Mouse (Mus musculus): Measurements from ENCODE around the gene Gsk3a.

Gsk3a gene

DNA sequence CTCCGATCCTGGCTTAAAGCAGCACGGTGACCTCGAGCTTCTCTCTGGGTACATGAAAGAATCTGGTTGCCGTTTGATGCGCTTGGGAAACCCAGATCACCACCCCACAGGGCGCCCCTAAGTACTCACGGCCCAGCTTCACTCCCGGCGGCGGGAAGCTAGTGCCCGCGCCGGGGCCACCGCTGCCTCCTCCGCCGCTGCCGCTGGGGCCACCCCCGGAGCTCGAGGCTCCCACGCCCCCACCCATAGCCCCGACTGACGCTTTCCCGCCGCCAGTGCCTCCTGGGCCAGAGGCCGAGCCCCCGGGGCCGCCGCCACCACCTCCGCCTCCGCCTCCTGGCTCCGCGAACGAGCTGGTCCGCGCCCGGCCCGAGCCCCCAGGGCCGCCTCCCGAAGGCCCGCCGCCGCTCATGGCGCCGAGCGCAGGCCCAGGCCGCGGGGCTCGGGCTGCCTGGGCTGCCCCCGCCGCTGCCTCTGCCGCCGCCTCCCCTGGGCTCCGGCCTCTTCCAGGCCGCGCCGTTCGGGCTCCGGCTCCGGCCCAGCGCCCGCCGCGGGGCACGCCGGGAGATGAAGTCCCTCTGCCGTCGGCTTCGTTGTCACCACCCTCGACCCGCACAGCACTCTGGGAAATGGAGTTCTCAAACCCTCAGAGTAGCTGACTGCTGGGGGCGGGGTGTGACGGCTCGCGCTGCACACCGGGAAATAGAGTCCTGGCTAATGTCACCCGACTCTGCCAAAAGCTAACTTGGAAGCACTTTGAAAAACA, at the start of gene Gsk3a:
Gsk3a (minus strand) TSS at position 603 of the 766 bp plus-strand sequence.
- peak; percentile 98 for DNase-seq (ENCODE audit: low read depth, low spot score)

DNA sequence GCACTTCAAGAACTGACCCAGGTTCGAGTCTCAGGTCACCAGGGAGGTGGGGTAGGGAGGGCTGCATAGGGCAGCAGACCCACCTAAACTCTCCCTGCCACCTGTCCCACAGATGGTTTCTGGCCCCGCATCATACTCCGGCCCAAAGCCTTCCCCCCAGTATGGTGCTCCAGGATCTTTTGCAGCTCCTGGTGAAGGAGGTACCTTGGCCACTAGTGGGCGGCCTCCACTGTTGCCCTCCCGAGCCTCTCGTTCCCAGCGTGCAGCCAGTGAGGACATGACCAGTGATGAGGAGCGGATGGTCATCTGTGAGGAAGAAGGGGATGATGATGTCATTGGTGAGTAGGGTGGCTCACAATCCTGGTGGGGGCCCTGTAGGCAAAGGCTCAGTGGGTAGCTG, 49.3 kb upstream of the Gsk3a start:
- DNase-seq (ENCODE audit: low read depth, low spot score): no peak

DNA sequence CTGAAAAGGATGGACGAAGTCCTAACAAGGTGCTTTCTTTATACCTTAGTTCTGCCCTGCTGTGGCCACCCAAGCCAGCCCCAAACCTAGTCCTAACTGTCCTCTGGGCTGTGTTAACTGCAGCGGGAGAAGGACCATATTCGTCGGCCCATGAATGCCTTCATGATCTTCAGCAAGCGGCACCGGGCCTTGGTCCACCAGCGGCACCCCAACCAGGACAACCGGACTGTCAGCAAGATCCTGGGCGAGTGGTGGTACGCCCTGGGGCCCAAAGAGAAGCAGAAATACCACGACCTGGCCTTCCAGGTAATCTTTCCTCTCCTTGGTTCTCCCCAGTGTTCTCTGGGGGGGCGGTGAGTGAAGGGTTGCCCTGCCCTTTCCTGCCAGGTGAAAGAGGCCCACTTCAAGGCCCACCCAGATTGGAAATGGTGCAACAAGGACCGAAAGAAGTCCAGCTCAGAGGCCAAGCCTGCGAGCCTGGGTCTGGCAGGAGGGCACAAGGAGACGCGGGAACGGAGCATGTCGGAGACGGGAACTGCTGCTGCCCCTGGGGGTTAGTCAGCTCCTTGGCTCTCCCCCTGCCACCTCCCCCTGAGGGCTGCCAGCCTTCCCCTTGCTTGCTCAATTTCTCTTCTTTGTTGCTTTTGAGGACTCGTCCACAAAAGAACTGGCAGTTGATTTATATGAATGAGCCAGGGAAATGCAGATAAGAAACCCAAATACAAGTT, 48.0 kb upstream of the Gsk3a start:
- DNase-seq (ENCODE audit: low read depth, low spot score): no peak

DNA sequence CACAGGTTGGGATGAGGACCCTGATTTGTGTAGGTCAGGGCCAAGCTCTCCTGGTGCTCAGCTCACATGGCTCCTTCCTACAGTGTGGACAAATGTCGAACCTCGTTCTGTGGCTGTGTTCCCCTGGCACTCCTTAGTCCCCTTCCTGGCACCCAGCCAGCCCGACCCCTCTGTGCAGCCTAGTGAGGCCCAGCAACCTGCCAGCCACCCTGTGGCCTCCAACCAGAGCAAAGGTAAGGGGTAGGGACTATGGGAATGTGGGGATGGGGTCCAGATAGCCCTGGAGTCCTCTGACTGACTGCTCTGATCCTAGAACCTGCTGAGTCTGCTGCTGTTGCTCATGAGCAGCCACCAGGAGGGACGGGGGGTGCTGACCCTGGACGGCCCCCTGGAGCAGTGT, 47.1 kb upstream of the Gsk3a start:
- no peak for DNase-seq (ENCODE audit: low read depth, low spot score)

DNA sequence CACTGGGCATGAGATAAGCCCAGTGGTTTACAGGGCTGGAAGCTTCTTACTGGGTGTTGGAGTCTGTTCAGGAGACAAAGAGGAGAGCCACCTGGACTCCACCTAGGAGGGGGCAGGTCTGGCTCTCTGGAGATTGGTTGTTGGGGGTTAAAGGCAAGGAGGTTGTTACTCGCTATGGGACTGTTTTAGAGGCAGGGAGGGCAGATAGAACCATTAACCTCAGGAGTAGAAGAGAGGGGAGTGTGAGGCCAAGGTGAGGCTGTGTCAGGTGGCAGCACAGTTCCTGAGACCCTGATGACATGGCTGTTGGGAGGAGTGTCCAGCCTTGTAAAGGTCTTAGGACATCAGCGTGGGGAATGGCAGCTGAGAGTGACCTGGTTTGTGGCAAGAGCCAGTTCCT, 46.5 kb upstream of the Gsk3a start:
- no peak for DNase-seq (ENCODE audit: low read depth, low spot score)

DNA sequence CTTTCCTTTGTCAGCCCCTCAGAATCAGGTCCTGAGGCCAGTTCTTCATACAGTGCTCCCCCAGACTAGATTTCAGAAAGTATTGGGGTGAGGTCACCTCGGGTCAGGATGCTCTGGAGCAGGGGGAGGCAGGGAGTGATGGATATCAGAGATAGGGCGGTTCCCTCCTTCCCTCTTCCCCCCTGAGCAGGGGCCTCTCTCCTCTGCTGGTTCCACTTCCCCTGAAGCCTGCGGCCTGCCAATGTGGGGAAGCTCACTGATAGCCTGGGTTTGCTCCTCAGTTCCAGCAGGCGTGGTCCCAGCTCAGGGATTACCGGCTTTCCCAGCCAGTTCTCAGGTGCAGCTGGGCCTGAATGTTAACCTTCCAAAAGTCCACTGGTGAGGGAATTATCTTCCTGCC, 46.0 kb upstream of the Gsk3a start:
- DNase-seq (ENCODE audit: low read depth, low spot score): no peak

DNA sequence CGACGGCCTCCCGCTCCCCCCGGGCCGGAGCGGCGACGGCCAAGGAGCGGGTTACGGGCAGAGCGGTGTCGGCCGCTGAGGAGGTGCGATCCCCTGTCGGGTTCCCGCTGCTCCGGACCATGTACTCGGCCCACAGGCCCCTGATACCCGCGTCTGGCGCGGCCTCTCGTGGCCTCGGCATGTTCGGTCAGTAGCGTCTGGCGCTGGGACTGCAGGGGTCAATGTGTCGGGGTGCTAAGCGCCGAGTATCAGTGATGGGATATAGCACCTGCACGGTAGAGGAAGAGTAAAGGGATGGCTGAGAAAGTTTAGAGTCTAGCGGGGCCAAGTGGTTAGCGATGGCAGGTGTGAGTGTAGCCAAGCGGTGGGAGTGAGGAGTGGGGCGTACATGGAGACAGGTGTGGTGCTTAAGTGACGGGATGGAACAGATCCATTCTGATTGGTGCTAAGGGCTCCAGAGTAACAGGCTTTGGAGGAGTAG, 45.1 kb upstream of the Gsk3a start:
- no peak for DNase-seq (ENCODE audit: low read depth, low spot score)

DNA sequence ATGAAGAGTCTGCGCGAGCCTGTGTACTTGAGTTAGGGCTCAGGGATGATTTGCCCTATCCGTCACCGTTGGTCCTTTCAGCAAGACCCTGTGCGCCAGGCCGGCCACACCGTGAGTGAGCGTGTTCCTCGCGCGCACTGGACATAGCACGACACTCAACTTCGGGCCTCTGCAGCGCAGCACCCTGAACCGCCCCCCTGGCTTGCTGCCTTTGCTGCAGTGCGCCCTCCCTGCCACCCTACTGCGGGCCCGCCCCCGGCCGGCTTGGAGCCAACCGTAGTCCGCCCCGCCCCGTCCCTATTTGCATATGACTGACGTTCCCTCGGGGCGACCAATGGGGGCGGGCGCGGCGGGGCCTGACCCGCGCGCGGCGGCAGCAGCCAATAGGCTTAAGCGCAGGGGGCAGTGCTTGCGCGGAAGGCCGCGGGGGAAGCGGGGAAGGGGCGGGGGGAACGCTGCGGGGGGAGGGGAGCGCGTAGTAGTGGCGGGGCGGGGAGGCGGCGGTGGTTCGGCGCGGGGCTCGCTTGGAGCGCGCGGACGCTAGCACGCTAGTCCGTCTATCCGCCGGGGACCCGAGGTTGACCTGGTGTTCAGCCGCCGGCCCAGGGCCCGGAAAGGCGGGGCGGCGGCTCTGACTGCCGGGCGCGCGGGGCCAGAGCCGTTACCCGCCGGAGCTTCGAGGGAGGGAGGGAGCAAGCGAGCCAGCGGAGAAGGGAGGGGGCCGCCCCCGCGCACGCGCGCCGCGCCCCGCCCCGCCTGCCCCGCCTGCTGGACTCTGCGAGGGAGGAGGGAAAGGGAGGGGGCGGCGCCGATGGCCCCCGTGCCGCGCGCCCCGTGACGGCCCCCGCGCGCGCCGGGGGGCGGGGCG, 44.3 kb upstream of the Gsk3a start:
- DNase-seq (ENCODE audit: low read depth, low spot score): peak; percentile 96

DNA sequence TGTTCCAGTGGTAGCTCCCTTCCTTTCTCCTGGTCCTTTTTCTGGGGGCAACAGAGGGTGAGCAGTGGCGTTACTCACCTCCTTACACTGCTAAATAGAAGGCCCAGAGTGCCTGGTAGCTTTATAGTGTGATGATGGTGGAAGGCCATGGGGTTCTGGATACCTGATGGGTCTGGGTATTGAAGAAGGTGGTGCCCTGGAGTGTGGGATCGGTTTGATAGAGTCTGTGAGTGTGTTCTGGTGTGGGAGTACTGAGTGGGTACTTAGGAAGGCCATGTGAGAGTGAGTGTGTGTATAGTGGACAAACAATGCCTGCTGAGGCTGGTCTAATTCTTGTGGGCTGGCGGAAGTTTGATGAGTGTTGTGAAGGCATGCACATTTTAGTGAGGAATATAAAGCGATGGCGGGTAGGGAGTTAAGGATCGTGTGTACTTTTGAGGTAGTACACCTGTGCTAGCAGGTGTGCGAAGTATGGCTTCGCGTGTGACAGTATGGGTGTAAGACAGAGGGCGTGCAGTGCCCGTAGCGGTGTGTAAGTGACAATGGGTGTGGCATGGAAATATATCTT, 43.6 kb upstream of the Gsk3a start:
- DNase-seq (ENCODE audit: low read depth, low spot score): no peak

DNA sequence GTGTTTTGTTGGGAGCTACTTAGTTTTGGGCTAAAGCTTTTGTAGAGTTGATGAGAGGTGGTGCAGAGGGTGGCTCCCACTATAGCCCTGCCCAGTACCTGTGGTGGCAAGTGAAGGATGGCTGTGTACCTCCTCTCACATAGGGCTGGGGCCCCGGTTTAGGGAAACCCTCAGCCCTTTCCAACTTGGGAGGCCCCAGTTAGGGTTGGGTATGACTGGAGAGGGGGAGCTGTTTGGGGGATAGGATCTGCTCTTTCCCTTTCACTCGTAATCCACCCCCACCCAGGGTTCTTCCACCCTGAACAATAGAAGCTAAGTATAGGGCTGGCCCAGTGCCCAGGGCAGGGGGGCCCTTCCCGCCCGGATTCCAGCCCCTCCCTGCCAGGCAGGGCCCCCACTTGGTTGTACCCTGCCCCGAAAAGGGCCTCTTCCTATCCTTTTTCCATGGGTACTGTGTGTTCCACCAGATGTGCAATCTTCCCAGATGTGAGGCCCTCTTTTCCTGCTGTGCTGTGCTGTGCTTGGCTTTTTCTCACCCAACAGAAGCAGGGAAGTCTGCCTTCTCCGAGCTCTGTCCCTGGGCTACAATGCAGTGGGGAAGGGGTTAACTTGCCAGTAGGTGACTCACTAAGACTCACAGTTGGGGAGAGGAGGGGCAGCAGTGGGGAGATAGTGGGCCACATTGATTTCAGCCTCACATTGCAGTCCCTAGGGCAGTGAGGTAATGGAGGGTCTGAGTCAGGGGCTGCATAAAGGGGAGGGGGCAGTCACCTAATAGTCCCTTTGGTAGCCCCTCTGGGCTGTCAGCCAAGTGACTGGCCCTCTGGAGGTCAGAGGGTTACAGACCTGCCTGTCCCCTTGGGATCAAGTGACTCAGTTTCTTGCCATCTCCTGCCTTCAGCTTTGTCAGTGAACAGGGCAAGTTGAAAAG, 42.5 kb upstream of the Gsk3a start:
- DNase-seq (ENCODE audit: low read depth, low spot score): no peak

DNA sequence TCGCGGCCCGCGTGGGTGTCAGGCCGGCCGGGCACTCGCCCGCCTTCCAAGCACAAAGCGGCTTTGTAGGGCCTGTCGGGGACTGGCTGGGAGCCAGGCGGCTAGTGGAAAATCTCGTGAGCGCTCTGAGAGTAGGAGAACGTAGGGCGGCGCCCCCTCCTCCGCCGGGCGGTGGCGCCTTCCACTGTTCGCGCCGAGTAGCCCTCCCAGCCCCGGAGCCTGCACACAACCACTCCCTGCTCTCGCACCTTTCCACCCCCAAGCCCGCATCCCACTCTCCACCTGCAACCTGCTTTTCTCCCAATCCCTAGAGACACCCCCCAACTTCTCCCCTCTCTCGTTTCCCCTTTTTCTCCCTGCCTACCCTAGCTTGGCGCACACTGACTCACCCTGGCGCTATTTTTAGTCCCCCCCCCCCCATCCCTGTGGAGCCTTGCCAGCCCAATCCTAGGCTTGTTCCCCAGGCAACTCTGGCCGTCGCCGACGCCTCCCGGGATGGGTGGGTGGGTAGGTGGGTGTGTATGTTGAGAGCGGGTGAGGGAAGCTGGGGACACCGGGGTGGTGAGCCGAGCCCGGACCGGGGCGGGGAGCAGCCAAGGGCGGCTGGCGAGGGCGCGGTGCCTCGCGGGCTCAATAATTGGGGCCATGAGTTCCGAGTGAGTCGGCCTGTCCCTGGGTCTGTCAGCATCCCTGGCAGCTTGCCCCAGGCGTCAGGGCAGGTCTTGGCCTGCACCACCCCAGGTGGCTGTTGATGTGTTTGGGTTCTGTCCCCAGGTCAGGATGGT, 41.6 kb upstream of the Gsk3a start:
- DNase-seq (ENCODE audit: low read depth, low spot score): peak; percentile 93

DNA sequence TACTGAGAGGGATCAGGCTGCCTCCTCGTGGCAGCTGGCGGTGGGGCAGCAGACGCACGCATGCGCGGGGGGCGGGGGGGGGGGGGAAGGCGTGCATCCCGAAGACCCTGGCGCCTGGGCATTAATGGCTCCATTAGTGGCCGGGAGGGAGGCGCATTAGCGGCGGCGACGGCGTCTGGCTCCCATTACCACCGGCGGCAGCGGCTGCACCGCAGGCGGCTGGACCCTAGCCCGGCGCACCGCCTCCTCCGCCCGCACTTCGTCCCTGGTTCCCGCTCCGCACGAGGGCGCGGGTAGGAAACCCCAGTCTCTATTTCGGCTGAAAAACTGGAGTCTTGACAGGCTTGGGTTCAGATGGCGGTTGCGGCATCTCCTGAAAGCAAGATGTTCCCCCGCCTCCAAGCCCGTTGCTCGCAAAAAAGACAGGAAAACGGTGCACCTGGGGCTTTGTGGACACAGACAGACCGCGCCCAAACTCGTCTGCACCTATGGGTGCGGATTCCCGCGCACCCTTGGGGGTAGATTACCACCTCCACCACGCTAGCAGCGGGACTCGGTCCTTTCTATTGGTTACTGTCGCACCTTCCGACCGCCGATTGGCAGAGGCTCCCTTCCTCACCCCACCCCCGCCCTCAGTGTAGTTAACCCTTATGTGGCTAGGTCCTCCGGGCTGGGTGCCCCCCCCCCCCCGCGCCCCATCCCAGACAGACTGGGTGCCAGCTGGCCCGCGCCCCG, 40.9 kb upstream of the Gsk3a start:
- peak; percentile 68 for DNase-seq (ENCODE audit: low read depth, low spot score)

DNA sequence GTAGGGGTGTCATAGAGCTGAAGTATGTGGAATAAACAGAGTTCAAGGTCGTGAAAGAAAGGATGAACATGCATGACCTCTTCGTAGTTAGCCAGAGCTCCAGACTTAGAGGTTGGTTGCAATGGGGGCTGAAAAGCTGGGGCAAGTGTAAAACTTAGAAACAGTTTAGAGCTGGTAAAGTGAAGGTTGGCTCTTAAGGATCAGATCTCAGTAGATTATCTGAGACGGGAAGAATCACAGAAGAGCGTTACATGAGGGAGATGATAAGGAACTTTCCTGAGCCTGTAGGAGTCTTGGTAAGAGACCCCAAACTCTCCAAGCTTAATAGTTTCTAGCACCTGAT, 40.3 kb upstream of the Gsk3a start:
- no peak for DNase-seq (ENCODE audit: low read depth, low spot score)

DNA sequence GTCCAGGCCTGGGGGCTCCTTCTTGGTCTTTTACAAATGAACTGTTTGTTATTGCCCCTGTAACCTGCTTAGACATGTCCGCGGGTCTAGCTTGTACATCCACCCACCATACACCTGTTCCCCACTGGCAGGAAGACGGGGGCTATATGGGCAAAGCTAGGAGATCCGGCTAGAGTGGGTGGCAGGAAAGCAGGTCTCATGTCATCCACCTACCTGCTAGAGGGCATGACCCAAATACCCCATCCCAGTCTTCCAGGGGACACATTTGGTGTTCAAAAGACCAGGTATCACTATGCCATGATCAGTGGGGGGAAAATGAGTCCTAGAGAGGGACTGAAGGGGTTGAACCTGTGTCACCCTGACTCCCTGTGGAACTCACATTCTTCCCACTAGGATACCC, 39.8 kb upstream of the Gsk3a start:
- DNase-seq (ENCODE audit: low read depth, low spot score): no peak

DNA sequence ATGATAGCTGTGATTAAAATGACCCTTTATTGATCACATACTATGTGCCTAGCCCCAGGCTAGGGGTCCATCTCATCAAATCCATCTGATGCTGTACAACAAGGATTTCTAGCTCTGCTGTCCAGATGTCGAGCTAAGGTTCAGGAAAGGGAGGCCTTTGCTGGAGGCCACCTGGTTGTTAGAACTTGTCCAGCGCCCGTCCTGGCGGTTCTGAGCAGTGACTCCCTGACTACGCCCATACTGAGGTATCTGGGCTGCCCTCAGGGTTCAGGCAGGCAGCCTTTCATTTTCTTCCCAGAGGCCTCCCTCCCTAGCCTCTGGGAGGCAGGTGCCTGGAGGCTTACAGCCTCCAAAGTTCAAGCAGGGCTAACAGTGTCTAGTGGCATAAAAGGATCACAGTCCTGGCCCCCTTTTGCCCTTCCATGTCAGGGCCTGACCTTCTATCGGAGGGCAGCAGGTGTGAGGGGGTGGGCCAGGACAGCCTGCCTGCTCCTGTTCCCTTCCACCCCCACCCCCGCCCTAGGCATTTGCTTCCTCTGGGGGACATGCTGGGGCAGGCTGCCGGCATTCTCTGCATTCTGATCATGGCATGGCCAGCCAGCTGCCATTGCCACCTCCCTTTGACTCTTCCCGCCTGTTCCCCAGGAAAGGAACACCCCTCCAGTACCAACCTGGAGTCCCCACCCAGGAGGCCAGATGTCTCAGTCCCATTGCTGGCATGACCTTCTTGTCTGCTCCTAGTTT, 38.1 kb upstream of the Gsk3a start:
- DNase-seq (ENCODE audit: low read depth, low spot score): no peak

DNA sequence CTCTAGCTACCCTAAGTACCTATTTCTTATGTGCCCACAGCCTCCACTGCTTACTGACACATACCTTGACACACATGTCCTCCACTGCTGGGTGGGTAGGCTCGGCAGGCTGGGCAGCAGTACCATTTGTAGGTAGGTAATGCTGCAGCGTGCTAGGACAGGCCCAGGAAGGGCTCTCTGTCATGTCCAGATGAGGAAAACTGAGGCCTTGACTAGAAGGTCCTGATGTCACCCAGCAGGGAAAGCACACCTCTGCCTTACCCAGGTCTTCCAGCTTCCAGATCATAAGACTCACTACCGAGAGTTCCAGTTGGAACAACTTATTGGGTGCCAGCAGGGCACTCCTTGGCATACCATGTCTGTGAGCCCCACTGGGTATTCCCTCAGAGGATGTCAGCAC, 37.3 kb upstream of the Gsk3a start:
- no peak for DNase-seq (ENCODE audit: low read depth, low spot score)

DNA sequence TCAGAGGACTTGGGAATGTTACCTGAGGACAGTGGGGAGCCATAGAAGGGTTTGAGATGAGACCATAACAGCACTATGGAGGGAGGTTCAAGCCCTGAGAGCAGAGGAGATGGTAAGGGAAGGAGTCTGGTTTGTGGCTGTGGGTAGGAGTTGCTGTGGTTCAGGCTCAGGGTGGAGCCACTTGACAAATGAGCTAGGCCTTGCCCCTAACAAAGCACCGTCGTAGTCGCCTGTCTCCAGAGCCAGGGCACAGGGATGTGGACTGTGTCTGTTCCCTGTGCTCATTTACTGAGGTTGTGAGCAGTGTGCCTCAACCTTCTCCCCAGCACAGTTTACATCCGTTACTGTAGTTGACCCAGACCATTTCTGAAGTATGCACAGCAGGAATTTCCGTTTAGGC, 36.9 kb upstream of the Gsk3a start:
- no peak for DNase-seq (ENCODE audit: low read depth, low spot score)
